ENCODE assay signal across 8 mouse cellular contexts in genomic region chr3:127225799-127226730, GRCm38 (mm10).
DNase-seq lines count a peak whose midpoint lies in the region; ATAC-seq and TF ChIP-seq lines count a peak whose summit lies in the region.

No protein-coding gene starts in this region.

- peak overlapping the region; percentile 71 for H3K4me2 ChIP-seq in embryonic facial prominence, embryonic 15.5 days (replicated peaks)
- H3K4me2 ChIP-seq in intestine, embryonic 15.5 days (replicated peaks), result peak overlapping the region; percentile 74
- peak overlapping the region; percentile 58 for H3K4me2 ChIP-seq in midbrain, embryonic 13.5 days (replicated peaks)

- TF ChIP-seq CTCF in E14TG2a.4 (conservative IDR thresholded peaks at IDR 0.05; ENCODE audit: low read length), result no peak

- peaks cover 6% of the 10 kb centered on the region; the same call in 1 of the 2 replicates for H3K27me3 ChIP-seq in E14TG2a.4 (ENCODE audit: insufficient read depth, low read length)
- no peaks in the 10 kb centered on the region for H3K27me3 ChIP-seq in embryonic facial prominence, embryonic 15.5 days
- no peaks in the 10 kb centered on the region for H3K27me3 ChIP-seq in intestine, embryonic 15.5 days (replicated peaks)
- H3K27me3 ChIP-seq in midbrain, embryonic 13.5 days, result no peaks in the 10 kb centered on the region

- H3K27ac ChIP-seq in embryonic facial prominence, embryonic 15.5 days (replicated peaks), result no peak overlapping the region
- H3K27ac ChIP-seq in intestine, embryonic 15.5 days, result no peak overlapping the region
- H3K27ac ChIP-seq in midbrain, embryonic 13.5 days, result peak overlapping the region; percentile 89

- no peaks in the 10 kb centered on the region for H3K36me3 ChIP-seq in E14TG2a.4 (ENCODE audit: insufficient read depth, low read length)
- H3K36me3 ChIP-seq in embryonic facial prominence, embryonic 15.5 days, result no peaks in the 10 kb centered on the region
- H3K36me3 ChIP-seq in intestine, embryonic 15.5 days, result no peaks in the 10 kb centered on the region
- H3K36me3 ChIP-seq in midbrain, embryonic 13.5 days, result no peaks in the 10 kb centered on the region

- peak; percentile 25 for DNase-seq in adrenal gland, postnatal 25 days
- DNase-seq in left cerebral cortex, postnatal 25 days (ENCODE audit: low spot score in 2 of 2), result peak; percentile 56 to 81
- peak; percentile 33 for DNase-seq in urinary bladder, postnatal 25 days (ENCODE audit: low spot score)
- no peak for DNase-seq in thymus, postnatal 25 days

- peak; percentile 83 for ATAC-seq in embryonic facial prominence, embryonic 15.5 days (ENCODE audit: insufficient number of reproducible peaks, low FRiP score, low TSS enrichment, low read depth)
- peak; percentile 96 for ATAC-seq in intestine, embryonic 15.5 days
- ATAC-seq in midbrain, embryonic 13.5 days, result peak; percentile 92

- H3K9me3 ChIP-seq in E14TG2a.4 (ENCODE audit: low read length), result no peaks in the 10 kb centered on the region
- H3K9me3 ChIP-seq in embryonic facial prominence, embryonic 15.5 days (replicated peaks), result no peaks in the 10 kb centered on the region
- H3K9me3 ChIP-seq in intestine, embryonic 15.5 days, result no peaks in the 10 kb centered on the region
- no peaks in the 10 kb centered on the region for H3K9me3 ChIP-seq in midbrain, embryonic 13.5 days

- WGBS in embryonic facial prominence, embryonic 15.5 days, result 5% methylated on average over 26 of the region's 26 CpGs
- WGBS in intestine, embryonic 15.5 days, result 5% methylated on average over 26 of the region's 26 CpGs
- 3% methylated on average over 26 of the region's 26 CpGs for WGBS in midbrain, embryonic 13.5 days

- intact Hi-C loops in left cerebral cortex, postnatal 25 days (cut with DNase I), result loop anchor here (2.0 kb wide), 1 partner anchor 39 kb away; no protein-coding TSS in a partner anchor

- H3K4me3 ChIP-seq in E14TG2a.4 (replicated peaks; ENCODE audit: low read length), result peak overlapping the region; percentile 66
- H3K4me3 ChIP-seq in embryonic facial prominence, embryonic 15.5 days (replicated peaks), result peak overlapping the region; percentile 29
- peak overlapping the region; percentile 25 for H3K4me3 ChIP-seq in intestine, embryonic 15.5 days (replicated peaks)
- peak overlapping the region; percentile 58 for H3K4me3 ChIP-seq in midbrain, embryonic 13.5 days (replicated peaks)

- peaks cover 29% of the 10 kb centered on the region for H3K4me1 ChIP-seq in E14TG2a.4 (replicated peaks; ENCODE audit: low read depth, low read length)
- H3K4me1 ChIP-seq in embryonic facial prominence, embryonic 15.5 days, result peaks cover 7% of the 10 kb centered on the region
- H3K4me1 ChIP-seq in intestine, embryonic 15.5 days (replicated peaks), result peaks cover 6% of the 10 kb centered on the region; the same call in 1 of the 2 replicates
- H3K4me1 ChIP-seq in midbrain, embryonic 13.5 days (replicated peaks), result peaks cover 41% of the 10 kb centered on the region

- no peak overlapping the region for H3K9ac ChIP-seq in embryonic facial prominence, embryonic 15.5 days
- no peak overlapping the region for H3K9ac ChIP-seq in intestine, embryonic 15.5 days
- peak overlapping the region; percentile 80 for H3K9ac ChIP-seq in midbrain, embryonic 13.5 days (replicated peaks)
